Mouse (Mus musculus) brain, embryonic 18.5 days (tissue): ENCODE measurements around the gene 9930111J21Rik2.
"Not testable (repeated sequence)": the region's sequence is repeated elsewhere in the genome, so short reads cannot be mapped to it uniquely, and the experiment has no call there.

ENCODE experiments used
- DNase-seq: peaks from one replicate; pipeline ENCODE4 v3.0.0-alpha.2; 2012; ENCODE audit warnings: low read depth, low spot score

9930111J21Rik2 gene

GRCm38 (mm10) chr11:49051093-49051891 is at the start of gene 9930111J21Rik2:
9930111J21Rik2 (minus strand) TSS chr11:49051242.
- not testable (repeated sequence) for DNase-seq

GRCm38 (mm10) chr11:49100409-49100808 is 49.4 kb upstream of the 9930111J21Rik2 start:
- DNase-seq: no peak

GRCm38 (mm10) chr11:49095367-49095766 is 44.3 kb upstream of the 9930111J21Rik2 start:
- DNase-seq: no peak

- no peak for DNase-seq
Measured at GRCm38 (mm10) chr11:49093861-49094660, 43.0 kb upstream of the 9930111J21Rik2 start.

- no peak for DNase-seq
Measured at GRCm38 (mm10) chr11:49092786-49093185, 41.7 kb upstream of the 9930111J21Rik2 start.

GRCm38 (mm10) chr11:49092053-49092586 is 41.1 kb upstream of the 9930111J21Rik2 start:
- no peak for DNase-seq

GRCm38 (mm10) chr11:49091171-49091570 is 40.1 kb upstream of the 9930111J21Rik2 start:
- DNase-seq: no peak

- no peak for DNase-seq
Measured at GRCm38 (mm10) chr11:49090551-49090950, 39.5 kb upstream of the 9930111J21Rik2 start.

GRCm38 (mm10) chr11:49089735-49090507 is 38.9 kb upstream of the 9930111J21Rik2 start:
- DNase-seq: no peak

GRCm38 (mm10) chr11:49088990-49089652 is 38.1 kb upstream of the 9930111J21Rik2 start:
- DNase-seq: no peak

- DNase-seq: no peak
Measured at GRCm38 (mm10) chr11:49087830-49088616, 37.0 kb upstream of the 9930111J21Rik2 start.

- DNase-seq: no peak
Measured at GRCm38 (mm10) chr11:49086858-49087361, 35.9 kb upstream of the 9930111J21Rik2 start.

GRCm38 (mm10) chr11:49084875-49085274 is 33.8 kb upstream of the 9930111J21Rik2 start:
- no peak for DNase-seq

GRCm38 (mm10) chr11:49084385-49084784 is 33.3 kb upstream of the 9930111J21Rik2 start:
- DNase-seq: no peak

GRCm38 (mm10) chr11:49083808-49084207 is 32.8 kb upstream of the 9930111J21Rik2 start:
- DNase-seq: no peak

GRCm38 (mm10) chr11:49083146-49083545 is 32.1 kb upstream of the 9930111J21Rik2 start:
- DNase-seq: no peak

GRCm38 (mm10) chr11:49081886-49082285 is 30.8 kb upstream of the 9930111J21Rik2 start:
- no peak for DNase-seq

GRCm38 (mm10) chr11:49081356-49081755 is 30.3 kb upstream of the 9930111J21Rik2 start:
- DNase-seq: no peak

- DNase-seq: no peak
Measured at GRCm38 (mm10) chr11:49080636-49081035, 29.6 kb upstream of the 9930111J21Rik2 start.

GRCm38 (mm10) chr11:49078719-49079118 is 27.7 kb upstream of the 9930111J21Rik2 start:
- no peak for DNase-seq
